Mouse (Mus musculus): ENCODE results near the gene Lrrc72.

DNA sequence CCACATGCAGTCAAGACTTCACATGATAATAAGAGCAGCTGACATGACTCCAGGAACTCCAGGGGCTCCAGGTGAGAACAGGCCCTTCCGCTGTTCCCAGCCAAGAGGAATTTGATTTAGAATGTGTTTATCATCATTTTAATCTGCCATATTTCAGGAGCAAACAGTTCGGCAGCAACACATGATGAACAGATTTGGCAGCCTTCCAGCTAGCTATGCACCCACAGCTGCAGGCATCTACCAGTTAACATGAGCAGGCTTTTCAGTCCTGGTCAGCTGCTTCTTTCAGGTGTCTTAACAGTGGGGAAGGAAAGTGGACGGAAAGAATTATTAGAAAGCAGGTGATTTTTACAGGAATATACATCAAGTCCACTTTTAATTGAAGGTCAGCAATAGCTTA is 21.6 kb upstream of the Lrrc72 start:
- TF ChIP-seq CTCF (IDR thresholded peaks at IDR 0.05; ENCODE audit: low read depth, low read length) = no peak
- no peak for TF ChIP-seq POLR2A (IDR thresholded peaks at IDR 0.05; ENCODE audit: borderline replicate concordance, low read depth, low read length)

All from bone marrow macrophage, adult 2 months (primary cell).